Mouse (Mus musculus): ENCODE data around the gene Ubald1. TPM values are rescaled to one million over a fixed set of nuclear protein-coding genes. Genes with fewer than 3 reads are reported as not detected.

The Ubald1 gene
- polyA plus RNA-seq, 1 experiment from 2014 or later, result 27.3 TPM

GRCm38 (mm10) chr16:4909745-4910144 lies 29.6 kb upstream of the Ubald1 start:
- no peak overlapping the region for H3K27ac ChIP-seq
- 95% methylated on average over 2 of the region's 2 CpGs for WGBS
- peaks cover 64% of the 10 kb centered on the region for H3K36me3 ChIP-seq (replicated peaks)
- H3K9me3 ChIP-seq, result no peaks in the 10 kb centered on the region
- H3K27me3 ChIP-seq (ENCODE audit: poor library complexity, severe bottlenecking), result no peaks in the 10 kb centered on the region
- no peak overlapping the region for H3K4me3 ChIP-seq
- peaks cover 9% of the 10 kb centered on the region; the same call in 1 of the 2 replicates for H3K4me1 ChIP-seq
- no peak for DNase-seq (ENCODE audit: extremely low spot score, low spot score)

- H3K9me3 ChIP-seq, result no peaks in the 10 kb centered on the region
- peaks cover 48% of the 10 kb centered on the region for H3K36me3 ChIP-seq (replicated peaks)
- no peaks in the 10 kb centered on the region; the same call in 1 of the 2 replicates for H3K4me1 ChIP-seq
- no peak for DNase-seq (ENCODE audit: extremely low spot score, low spot score)
- WGBS, result 57% methylated on average over 5 of the region's 5 CpGs
- no peak overlapping the region for H3K4me3 ChIP-seq
- no peaks in the 10 kb centered on the region for H3K27me3 ChIP-seq (ENCODE audit: poor library complexity, severe bottlenecking)
- no peak overlapping the region for H3K27ac ChIP-seq
These were observed 27.9 kb upstream of the Ubald1 start for GRCm38 (mm10) chr16:4907972-4908371.

GRCm38 (mm10) chr16:4907386-4907785 lies 27.3 kb upstream of the Ubald1 start:
- DNase-seq (ENCODE audit: extremely low spot score, low spot score), result no peak
- peaks cover 42% of the 10 kb centered on the region for H3K36me3 ChIP-seq (replicated peaks)
- WGBS, result 77% methylated on average over 2 of the region's 2 CpGs
- H3K27me3 ChIP-seq (ENCODE audit: poor library complexity, severe bottlenecking), result no peaks in the 10 kb centered on the region
- H3K9me3 ChIP-seq, result no peaks in the 10 kb centered on the region
- H3K4me3 ChIP-seq, result no peak overlapping the region
- no peaks in the 10 kb centered on the region for H3K4me1 ChIP-seq
- no peak overlapping the region for H3K27ac ChIP-seq

DNA sequence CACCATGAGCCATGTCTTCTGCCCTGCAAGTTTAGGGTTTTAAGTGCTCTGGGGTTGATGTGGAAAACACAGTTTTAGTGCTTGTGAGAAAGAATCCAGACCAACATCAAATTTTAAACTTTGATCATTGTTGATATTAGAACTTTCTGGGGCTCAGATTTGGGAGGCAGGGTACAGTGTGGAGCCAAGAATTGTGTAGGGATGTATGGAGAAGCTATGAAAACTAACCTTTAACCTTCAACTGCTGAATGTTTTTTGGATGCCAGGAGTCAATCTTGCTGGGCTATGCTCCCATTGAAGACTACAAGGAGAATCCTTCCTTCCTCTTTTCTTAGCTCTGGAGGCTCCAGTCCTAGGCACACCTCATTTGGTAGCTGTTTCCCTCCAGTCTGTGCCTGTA lies 26.4 kb upstream of the Ubald1 start:
- Histone ChIP-seq H3K27me3 (ENCODE audit: poor library complexity, severe bottlenecking) (no peaks in the 10 kb centered on the region), H3K27ac (no peak overlapping the region), H3K4me3 (no peak overlapping the region), H3K9me3 (no peaks in the 10 kb centered on the region), H3K36me3 (replicated peaks) (peaks cover 34% of the 10 kb centered on the region), H3K4me1 (no peaks in the 10 kb centered on the region)
- no peak for DNase-seq (ENCODE audit: extremely low spot score, low spot score)

- no peak overlapping the region for H3K27ac ChIP-seq
- H3K36me3 ChIP-seq (replicated peaks), result peaks cover 24% of the 10 kb centered on the region
- peaks cover 8% of the 10 kb centered on the region for H3K4me1 ChIP-seq
- WGBS, result 59% methylated on average over 1 of the region's 1 CpGs
- no peaks in the 10 kb centered on the region for H3K27me3 ChIP-seq (ENCODE audit: poor library complexity, severe bottlenecking)
- H3K4me3 ChIP-seq, result no peak overlapping the region
- DNase-seq (ENCODE audit: extremely low spot score, low spot score), result no peak
- H3K9me3 ChIP-seq, result no peaks in the 10 kb centered on the region
These were observed 25.5 kb upstream of the Ubald1 start for GRCm38 (mm10) chr16:4905591-4905990.

DNA sequence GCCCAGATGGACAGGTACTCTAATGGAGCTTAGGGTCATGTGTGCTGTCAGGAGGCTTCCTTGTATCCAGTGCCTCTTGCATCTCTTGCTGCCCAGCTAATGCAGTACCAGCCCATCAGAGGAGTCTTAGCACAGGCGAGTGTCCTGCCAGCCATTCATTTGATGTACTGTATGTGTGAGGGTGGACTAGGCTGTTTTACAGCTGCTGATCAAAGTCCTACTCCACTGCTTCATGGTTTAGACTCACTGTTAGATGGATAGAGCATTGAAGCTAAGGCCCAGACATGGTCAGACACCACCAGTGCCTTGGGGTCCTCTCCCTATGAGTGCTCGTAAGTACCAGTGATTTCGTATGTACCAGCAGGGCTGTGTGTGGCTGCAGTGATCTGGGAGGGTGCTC lies 24.8 kb upstream of the Ubald1 start:
- Histone ChIP-seq H3K4me1 (peaks cover 8% of the 10 kb centered on the region), H3K27me3 (ENCODE audit: poor library complexity, severe bottlenecking) (no peaks in the 10 kb centered on the region), H3K36me3 (replicated peaks) (peaks cover 17% of the 10 kb centered on the region), H3K9me3 (no peaks in the 10 kb centered on the region), H3K4me3 (no peak overlapping the region), H3K27ac (no peak overlapping the region)
- DNase-seq (ENCODE audit: extremely low spot score, low spot score), result no peak
- 89% methylated on average over 3 of the region's 3 CpGs for WGBS

- H3K27ac ChIP-seq, result no peak overlapping the region
- no peak for DNase-seq (ENCODE audit: extremely low spot score, low spot score)
- 88% methylated on average over 6 of the region's 6 CpGs for WGBS
- H3K4me3 ChIP-seq, result no peak overlapping the region
- no peaks in the 10 kb centered on the region for H3K27me3 ChIP-seq (ENCODE audit: poor library complexity, severe bottlenecking)
- peaks cover 11% of the 10 kb centered on the region for H3K4me1 ChIP-seq
- no peaks in the 10 kb centered on the region for H3K9me3 ChIP-seq
- peaks cover 8% of the 10 kb centered on the region for H3K36me3 ChIP-seq (replicated peaks)
These were observed 23.5 kb upstream of the Ubald1 start for GRCm38 (mm10) chr16:4903491-4904102.

DNA sequence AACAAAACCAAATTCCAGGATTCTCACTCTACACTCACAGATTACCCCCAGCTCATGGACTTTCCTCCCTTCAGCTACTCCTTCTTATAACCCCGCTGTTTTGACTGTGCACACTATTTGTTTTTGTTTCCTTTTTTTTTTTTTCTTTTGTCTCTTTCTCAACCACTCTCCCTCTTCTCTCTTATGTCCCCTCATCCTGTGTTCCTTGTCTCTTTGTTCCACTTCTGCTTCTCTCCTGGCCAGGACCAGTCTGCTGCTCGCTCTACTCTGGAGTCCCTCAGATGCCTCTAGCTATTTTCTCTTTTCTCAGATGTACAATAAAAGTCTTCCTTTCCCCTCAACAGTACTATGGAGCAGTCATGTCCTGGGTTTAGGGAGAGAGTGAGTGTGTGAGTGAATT lies 22.3 kb upstream of the Ubald1 start:
- Histone ChIP-seq H3K4me1 (peaks cover 11% of the 10 kb centered on the region), H3K27me3 (ENCODE audit: poor library complexity, severe bottlenecking) (no peaks in the 10 kb centered on the region), H3K4me3 (no peak overlapping the region), H3K27ac (no peak overlapping the region), H3K36me3 (replicated peaks) (peaks cover 5% of the 10 kb centered on the region), H3K9me3 (no peaks in the 10 kb centered on the region)
- 90% methylated on average over 2 of the region's 2 CpGs for WGBS
- no peak for DNase-seq (ENCODE audit: extremely low spot score, low spot score)

DNA sequence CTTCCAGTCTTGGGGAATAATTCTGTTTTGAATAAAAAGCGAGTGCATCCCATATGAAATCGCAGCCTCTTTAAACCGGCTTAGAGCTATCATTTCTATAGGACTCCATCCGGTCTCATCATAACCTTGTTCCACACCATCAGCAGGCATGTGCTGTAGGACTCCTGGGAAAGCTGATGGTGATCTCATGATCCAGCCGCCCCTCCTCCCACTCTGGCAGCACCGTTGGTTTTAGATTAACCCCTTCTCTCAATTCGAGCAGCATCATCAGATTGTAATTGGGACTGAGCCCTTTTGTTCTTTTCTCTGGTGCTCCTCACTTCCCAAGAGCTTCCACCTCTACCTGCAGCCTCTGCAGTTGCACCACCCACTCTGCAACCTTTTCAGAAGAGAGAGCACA lies 21.1 kb upstream of the Ubald1 start:
- Histone ChIP-seq H3K4me3 (no peak overlapping the region), H3K9me3 (no peaks in the 10 kb centered on the region), H3K27ac (no peak overlapping the region), H3K36me3 (replicated peaks) (0 out of 2 replicates have a peak, but pooled peaks cover 3% of the 10 kb centered on the region), H3K4me1 (peaks cover 19% of the 10 kb centered on the region), H3K27me3 (ENCODE audit: poor library complexity, severe bottlenecking) (no peaks in the 10 kb centered on the region)
- DNase-seq (ENCODE audit: extremely low spot score, low spot score), result no peak
- WGBS, result 68% methylated on average over 7 of the region's 7 CpGs

DNA sequence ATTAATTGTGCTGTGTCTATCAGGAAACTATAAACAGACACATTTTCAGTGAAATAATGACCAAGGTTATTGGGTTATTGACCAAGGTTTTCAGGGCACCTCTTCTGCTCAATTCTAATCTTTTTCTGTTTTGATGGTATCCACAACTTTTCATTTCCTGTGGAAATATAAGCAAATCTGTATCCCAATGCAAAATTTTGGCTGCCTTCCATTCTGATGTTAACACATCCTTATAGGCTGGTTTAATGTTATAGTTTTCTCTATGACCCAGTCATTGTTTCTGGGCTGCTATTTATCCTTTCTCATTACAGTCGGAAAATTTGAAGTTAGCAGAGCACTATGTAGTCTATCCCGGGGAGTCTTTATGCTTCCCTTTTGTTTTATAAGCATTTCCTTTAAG lies 19.6 kb upstream of the Ubald1 start:
- Histone ChIP-seq H3K4me3 (no peak overlapping the region), H3K4me1 (peaks cover 19% of the 10 kb centered on the region), H3K27ac (no peak overlapping the region), H3K27me3 (ENCODE audit: poor library complexity, severe bottlenecking) (no peaks in the 10 kb centered on the region), H3K9me3 (no peaks in the 10 kb centered on the region), H3K36me3 (replicated peaks) (0 out of 2 replicates have a peak, but pooled peaks cover 3% of the 10 kb centered on the region)
- no peak for DNase-seq (ENCODE audit: extremely low spot score, low spot score)
- 93% methylated on average over 2 of the region's 2 CpGs for WGBS

- WGBS, result 81% methylated on average over 6 of the region's 6 CpGs
- Histone ChIP-seq H3K27ac (no peak overlapping the region), H3K4me3 (no peak overlapping the region), H3K27me3 (ENCODE audit: poor library complexity, severe bottlenecking) (no peaks in the 10 kb centered on the region), H3K36me3 (replicated peaks) (0 out of 2 replicates have a peak, but pooled peaks cover 3% of the 10 kb centered on the region), H3K4me1 (peaks cover 19% of the 10 kb centered on the region), H3K9me3 (no peaks in the 10 kb centered on the region)
- DNase-seq (ENCODE audit: extremely low spot score, low spot score), result no peak
These were observed 18.8 kb upstream of the Ubald1 start for GRCm38 (mm10) chr16:4898881-4899280.

DNA sequence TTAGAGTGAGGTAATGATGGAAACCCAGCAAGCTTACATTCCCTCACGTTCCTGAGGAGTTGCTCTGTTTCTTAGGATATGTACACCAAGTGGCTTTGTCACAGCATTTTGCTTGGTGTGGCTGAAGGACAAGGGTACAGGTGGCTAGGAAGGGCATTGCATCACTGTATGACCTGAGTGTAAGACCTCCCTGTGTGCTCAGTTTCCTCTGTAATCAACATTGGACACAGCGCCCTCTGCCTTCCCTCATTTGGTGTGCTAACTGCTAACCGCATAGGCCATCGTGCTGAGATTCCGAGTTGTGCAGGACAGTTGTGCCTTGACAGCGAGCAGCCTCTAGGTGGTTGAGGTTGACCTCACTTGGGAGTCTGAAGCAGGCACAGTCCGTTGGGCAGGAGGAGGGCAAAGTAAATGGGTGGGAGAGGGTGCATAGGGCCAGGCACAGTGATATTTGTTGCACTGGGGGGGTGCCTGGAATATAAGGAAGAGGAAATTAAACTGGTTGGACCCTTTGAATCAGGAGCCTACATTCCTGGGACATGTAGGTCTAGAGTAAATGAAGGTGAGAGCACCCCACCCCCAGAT lies 17.1 kb upstream of the Ubald1 start:
- DNase-seq (ENCODE audit: extremely low spot score, low spot score), result no peak
- Histone ChIP-seq H3K9me3 (no peaks in the 10 kb centered on the region), H3K4me3 (no peak overlapping the region), H3K27ac (no peak overlapping the region), H3K36me3 (replicated peaks) (peaks cover 6% of the 10 kb centered on the region; the same call in 1 of the 2 replicates), H3K4me1 (peaks cover 19% of the 10 kb centered on the region), H3K27me3 (ENCODE audit: poor library complexity, severe bottlenecking) (no peaks in the 10 kb centered on the region)
- 42% methylated on average over 7 of the region's 7 CpGs for WGBS

GRCm38 (mm10) chr16:4896249-4897027 lies 16.3 kb upstream of the Ubald1 start:
- H3K27ac ChIP-seq, result no peak overlapping the region
- DNase-seq (ENCODE audit: extremely low spot score, low spot score), result no peak
- H3K4me3 ChIP-seq, result no peak overlapping the region
- 85% methylated on average over 5 of the region's 5 CpGs for WGBS
- H3K27me3 ChIP-seq (ENCODE audit: poor library complexity, severe bottlenecking), result no peaks in the 10 kb centered on the region
- peaks cover 18% of the 10 kb centered on the region for H3K4me1 ChIP-seq
- H3K9me3 ChIP-seq, result no peaks in the 10 kb centered on the region
- peaks cover 6% of the 10 kb centered on the region; the same call in 1 of the 2 replicates for H3K36me3 ChIP-seq (replicated peaks)
